Mouse (Mus musculus): ENCODE data around the gene Nucb1. TPM values are rescaled to one million over a fixed set of nuclear protein-coding genes. Genes with fewer than 3 reads are reported as not detected.
A peak's percentile ranks its signal among the peaks of the same experiment; 100 is the strongest.
"Not testable (repeated sequence)": the region's sequence is repeated elsewhere in the genome, so short reads cannot be mapped to it uniquely, and the experiment has no call there.

The Nucb1 gene
- polyA plus RNA-seq, 1 experiment: 88.2 TPM

GRCm38 (mm10) chr7:45544525-45544924, 34.3 kb upstream of the Nucb1 start:
- H3K27ac ChIP-seq (ENCODE audit: insufficient read depth, low read length): no peak overlapping the region
- no peak overlapping the region for H3K4me3 ChIP-seq (ENCODE audit: insufficient read depth, low read length)
- no peaks in the 10 kb centered on the region for H3K4me1 ChIP-seq (ENCODE audit: control insufficient read depth, insufficient read depth, low read length)
- TF ChIP-seq POLR2A (IDR thresholded peaks at IDR 0.05; ENCODE audit: extremely low read depth, insufficient read depth, low read length) (no peak), CTCF (IDR thresholded peaks at IDR 0.05; ENCODE audit: extremely low read depth, insufficient read depth, low read length) (no peak)

DNA sequence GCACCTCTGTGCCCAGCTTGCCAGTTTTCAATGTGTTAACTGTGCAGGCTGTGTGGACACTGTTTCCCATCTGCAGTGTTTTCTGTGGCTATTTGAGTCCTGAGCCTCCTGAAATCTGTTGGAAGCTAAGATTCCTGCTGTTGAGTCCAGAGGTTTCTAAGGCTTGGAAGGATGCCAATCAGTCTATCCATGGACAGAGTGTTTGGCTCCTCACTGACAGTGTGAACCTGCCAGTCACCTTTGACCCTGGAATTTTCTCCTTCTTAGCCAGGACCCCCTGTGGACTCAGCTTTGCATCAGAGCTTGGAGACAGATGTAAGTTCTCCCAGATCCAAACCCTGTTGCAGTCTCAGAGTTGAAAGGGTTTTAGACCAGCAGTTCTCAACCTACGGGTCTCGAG, 30.0 kb upstream of the Nucb1 start:
- H3K4me1 ChIP-seq (ENCODE audit: control insufficient read depth, insufficient read depth, low read length): no peaks in the 10 kb centered on the region
- no peak overlapping the region for H3K27ac ChIP-seq (ENCODE audit: insufficient read depth, low read length)
- no peak overlapping the region for H3K4me3 ChIP-seq (ENCODE audit: insufficient read depth, low read length)
- TF ChIP-seq CTCF (IDR thresholded peaks at IDR 0.05; ENCODE audit: extremely low read depth, insufficient read depth, low read length) (no peak), POLR2A (IDR thresholded peaks at IDR 0.05; ENCODE audit: extremely low read depth, insufficient read depth, low read length) (no peak)

GRCm38 (mm10) chr7:45539095-45539494, 28.9 kb upstream of the Nucb1 start:
- Histone ChIP-seq H3K4me1 (ENCODE audit: control insufficient read depth, insufficient read depth, low read length) (no peaks in the 10 kb centered on the region), H3K27ac (ENCODE audit: insufficient read depth, low read length) (no peak overlapping the region), H3K4me3 (ENCODE audit: insufficient read depth, low read length) (no peak overlapping the region)
- TF ChIP-seq POLR2A (IDR thresholded peaks at IDR 0.05; ENCODE audit: extremely low read depth, insufficient read depth, low read length): no peak
- TF ChIP-seq CTCF (IDR thresholded peaks at IDR 0.05; ENCODE audit: extremely low read depth, insufficient read depth, low read length): no peak

- Histone ChIP-seq H3K27ac (ENCODE audit: insufficient read depth, low read length) (no peak overlapping the region), H3K4me3 (ENCODE audit: insufficient read depth, low read length) (peak overlapping the region; percentile 64), H3K4me1 (ENCODE audit: control insufficient read depth, insufficient read depth, low read length) (no peaks in the 10 kb centered on the region)
- peak; percentile 52; the same call in 1 of the 2 replicates for TF ChIP-seq POLR2A (IDR thresholded peaks at IDR 0.05; ENCODE audit: extremely low read depth, insufficient read depth, low read length)
- no peak for TF ChIP-seq CTCF (IDR thresholded peaks at IDR 0.05; ENCODE audit: extremely low read depth, insufficient read depth, low read length)
Measured at GRCm38 (mm10) chr7:45538163-45539041, 28.2 kb upstream of the Nucb1 start.

DNA sequence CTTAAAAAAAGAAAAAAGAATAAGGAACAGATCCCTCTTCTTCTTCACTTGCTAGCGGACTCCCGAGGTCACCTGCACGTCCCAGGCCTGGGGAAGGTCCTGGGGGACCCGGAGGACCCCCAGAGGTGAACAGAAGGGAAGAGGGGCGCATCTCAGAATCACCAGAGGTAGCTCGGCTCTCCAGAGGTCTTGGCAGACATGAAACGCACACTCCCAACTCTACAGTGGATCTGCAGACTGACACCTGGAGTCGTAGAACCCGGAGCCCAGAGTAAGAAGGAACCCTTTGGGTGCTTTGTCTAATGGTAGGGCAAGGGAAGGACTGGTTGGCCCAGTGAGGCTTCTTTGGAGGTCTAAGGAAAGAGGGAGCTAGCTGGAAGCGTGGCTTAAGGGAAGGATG, 27.4 kb upstream of the Nucb1 start:
- peak overlapping the region; percentile 64 for H3K4me3 ChIP-seq (ENCODE audit: insufficient read depth, low read length)
- TF ChIP-seq POLR2A (IDR thresholded peaks at IDR 0.05; ENCODE audit: extremely low read depth, insufficient read depth, low read length) (no peak), CTCF (IDR thresholded peaks at IDR 0.05; ENCODE audit: extremely low read depth, insufficient read depth, low read length) (no peak)
- no peak overlapping the region for H3K27ac ChIP-seq (ENCODE audit: insufficient read depth, low read length)
- H3K4me1 ChIP-seq (ENCODE audit: control insufficient read depth, insufficient read depth, low read length): no peaks in the 10 kb centered on the region

DNA sequence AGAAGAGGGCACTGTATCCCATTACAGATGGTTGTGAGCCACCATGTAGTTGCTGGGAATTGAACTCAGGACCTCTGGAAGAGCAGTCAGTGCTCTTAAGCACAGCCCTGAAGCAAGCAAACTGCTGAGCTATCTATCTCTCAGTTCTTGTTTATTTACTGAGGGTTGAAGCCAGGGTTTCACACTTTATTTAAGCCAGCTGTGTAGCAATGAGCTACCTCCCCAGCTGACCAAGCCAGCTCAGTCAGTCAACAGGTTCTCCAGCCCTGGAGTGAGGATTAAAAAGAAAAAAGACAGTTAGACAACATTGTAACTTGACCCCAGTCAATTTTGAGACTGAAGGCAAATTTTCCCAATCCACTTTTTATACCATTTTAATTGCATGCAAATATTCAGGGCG, 25.5 kb upstream of the Nucb1 start:
- Histone ChIP-seq H3K4me3 (ENCODE audit: insufficient read depth, low read length) (no peak overlapping the region), H3K27ac (ENCODE audit: insufficient read depth, low read length) (no peak overlapping the region), H3K4me1 (ENCODE audit: control insufficient read depth, insufficient read depth, low read length) (no peaks in the 10 kb centered on the region)
- TF ChIP-seq POLR2A (IDR thresholded peaks at IDR 0.05; ENCODE audit: extremely low read depth, insufficient read depth, low read length) (no peak), CTCF (IDR thresholded peaks at IDR 0.05; ENCODE audit: extremely low read depth, insufficient read depth, low read length) (no peak)

DNA sequence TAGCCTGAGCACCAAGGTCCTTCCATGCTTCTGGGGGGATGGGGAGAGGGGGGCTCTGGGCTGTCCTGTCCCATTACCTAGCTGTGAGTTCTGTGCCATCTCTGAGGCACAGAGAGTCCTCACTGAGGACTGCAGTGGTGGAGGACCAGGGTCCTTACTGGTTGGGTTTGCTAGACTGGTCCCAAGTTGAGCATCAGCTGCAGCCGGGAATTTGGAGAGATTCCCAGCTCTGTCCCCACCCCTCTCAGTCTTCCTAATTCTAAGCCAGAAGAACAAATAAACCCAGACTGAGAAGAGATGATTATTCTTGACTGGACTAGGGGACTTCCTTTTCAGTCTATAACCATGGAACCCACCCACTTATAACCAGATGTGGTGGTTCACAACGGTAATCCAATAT, 20.4 kb upstream of the Nucb1 start:
- Histone ChIP-seq H3K4me3 (ENCODE audit: insufficient read depth, low read length) (no peak overlapping the region), H3K27ac (ENCODE audit: insufficient read depth, low read length) (no peak overlapping the region), H3K4me1 (ENCODE audit: control insufficient read depth, insufficient read depth, low read length) (no peaks in the 10 kb centered on the region)
- TF ChIP-seq POLR2A (IDR thresholded peaks at IDR 0.05; ENCODE audit: extremely low read depth, insufficient read depth, low read length) (no peak), CTCF (IDR thresholded peaks at IDR 0.05; ENCODE audit: extremely low read depth, insufficient read depth, low read length) (no peak)

GRCm38 (mm10) chr7:45529461-45529860, 19.3 kb upstream of the Nucb1 start:
- Histone ChIP-seq H3K4me3 (ENCODE audit: insufficient read depth, low read length) (no peak overlapping the region), H3K27ac (ENCODE audit: insufficient read depth, low read length) (no peak overlapping the region), H3K4me1 (ENCODE audit: control insufficient read depth, insufficient read depth, low read length) (peaks cover 5% of the 10 kb centered on the region; the same call in 1 of the 2 replicates)
- TF ChIP-seq CTCF (IDR thresholded peaks at IDR 0.05; ENCODE audit: extremely low read depth, insufficient read depth, low read length) (no peak), POLR2A (IDR thresholded peaks at IDR 0.05; ENCODE audit: extremely low read depth, insufficient read depth, low read length) (no peak)

DNA sequence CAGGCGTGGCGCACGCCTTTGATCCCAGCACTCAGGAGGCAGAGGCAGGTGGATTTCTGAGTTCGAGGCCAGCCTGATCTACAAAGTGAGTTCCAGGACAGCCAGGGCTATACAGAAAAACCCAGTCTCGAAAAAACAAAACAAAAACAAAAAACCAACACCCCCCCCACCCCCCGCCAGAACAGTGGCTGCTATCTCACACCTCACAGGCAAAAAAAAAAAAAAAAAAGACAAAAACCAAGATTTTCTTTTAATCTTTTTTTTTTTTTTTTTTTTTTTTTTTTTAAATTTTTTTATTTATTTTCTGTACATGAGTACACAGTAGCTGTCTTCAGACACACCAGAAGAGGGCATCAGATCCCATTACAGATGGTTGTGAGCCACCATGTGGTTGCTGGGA, 17.0 kb upstream of the Nucb1 start:
- not testable (repeated sequence) for H3K4me1 ChIP-seq (ENCODE audit: control insufficient read depth, insufficient read depth, low read length); H3K27ac ChIP-seq (ENCODE audit: insufficient read depth, low read length); H3K4me3 ChIP-seq (ENCODE audit: insufficient read depth, low read length)

DNA sequence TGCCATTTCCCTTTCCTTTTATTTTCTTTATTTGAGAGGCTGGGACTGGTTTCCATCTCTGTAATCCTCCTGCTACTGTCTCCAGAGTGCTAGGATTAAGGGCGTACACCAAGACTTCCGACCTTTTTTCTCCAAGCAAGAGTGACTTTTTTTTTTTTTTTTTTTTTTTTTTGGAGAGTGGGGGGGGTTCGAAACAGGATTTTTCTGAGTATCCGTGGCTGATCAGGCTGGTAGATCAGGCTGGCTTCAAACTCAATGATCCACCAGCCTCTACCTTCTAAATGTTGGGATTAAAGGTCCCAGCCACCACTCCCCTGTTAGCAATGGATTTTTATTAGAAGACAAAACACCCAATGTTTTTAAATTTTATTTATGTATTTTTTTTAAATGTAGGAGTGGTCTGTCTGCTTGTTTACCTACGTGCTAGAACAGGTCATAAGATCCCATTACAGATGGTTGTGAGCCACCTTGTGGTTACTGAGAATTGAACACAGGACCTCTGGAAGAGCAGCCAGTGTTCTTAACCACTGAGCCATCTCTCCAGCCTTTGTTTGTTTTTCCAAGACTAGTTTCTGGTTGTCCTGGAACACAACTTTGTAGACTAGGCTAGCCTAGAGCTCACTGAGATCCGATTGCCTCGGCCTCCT, 16.4 kb upstream of the Nucb1 start:
- peak overlapping the region; percentile 26 for H3K27ac ChIP-seq (ENCODE audit: insufficient read depth, low read length)
- TF ChIP-seq CTCF (IDR thresholded peaks at IDR 0.05; ENCODE audit: extremely low read depth, insufficient read depth, low read length) (no peak), POLR2A (IDR thresholded peaks at IDR 0.05; ENCODE audit: extremely low read depth, insufficient read depth, low read length) (no peak)
- peaks cover 7% of the 10 kb centered on the region; the same call in 1 of the 2 replicates for H3K4me1 ChIP-seq (ENCODE audit: control insufficient read depth, insufficient read depth, low read length)
- peak overlapping the region; percentile 78 for H3K4me3 ChIP-seq (ENCODE audit: insufficient read depth, low read length)

Data from cortical plate, adult 2 months (tissue).